Mouse (Mus musculus) liver, postnatal 0 days (tissue): ENCODE results near the gene Fgd6. TPM values are rescaled to one million over a fixed set of nuclear protein-coding genes. Genes with fewer than 3 reads are reported as not detected.

Experiments used
- ATAC-seq: fragments of 200-750 bp; cut with Nextera tagmentation; 2 replicates; pipeline ENCODE4 v1.8.0; 2017; ENCODE audit warnings: mild to moderate bottlenecking, moderate library complexity
- DNase-seq: peaks from one replicate; pipeline ENCODE4 v3.0.0-alpha.2; 2016
- H3K27ac ChIP-seq: fragments of 300-500 bp; sonication (generic); 2 replicates; pipeline ENCODE4 v1.5.1; 2014; ENCODE audit warnings: antibody characterized with exemption, moderate library complexity, mild to moderate bottlenecking, low read depth
- H3K27me3 ChIP-seq: fragments of 300-500 bp; sonication (generic); 2 replicates; pipeline ENCODE4 v1.6.1; 2014; ENCODE audit warnings: low read length, control low read depth, mixed read lengths; ENCODE audit not compliant: insufficient read depth
- H3K36me3 ChIP-seq: fragments of 300-500 bp; sonication (generic); replicated peaks from 2 replicates; pipeline ENCODE4 v1.6.1; 2014; ENCODE audit warnings: mild to moderate bottlenecking, control low read depth, low read length, moderate library complexity, mixed read lengths; ENCODE audit not compliant: insufficient read depth
- H3K4me1 ChIP-seq: fragments of 300-500 bp; sonication (generic); 2 replicates; pipeline ENCODE4 v1.6.1; 2014; ENCODE audit warnings: antibody characterized with exemption, mild to moderate bottlenecking, control low read depth; ENCODE audit not compliant: insufficient read depth
- H3K4me2 ChIP-seq: fragments of 300-500 bp; sonication (generic); 2 replicates; pipeline ENCODE4 v1.6.1; 2014; ENCODE audit warnings: low read depth, mild to moderate bottlenecking, low read length, moderate library complexity, mixed read lengths
- H3K4me3 ChIP-seq: fragments of 300-500 bp; sonication (generic); 2 replicates; pipeline ENCODE4 v1.5.1; 2014; ENCODE audit warnings: low read depth, low read length
- H3K9ac ChIP-seq: fragments of 300-500 bp; sonication (generic); replicated peaks from 2 replicates; pipeline ENCODE4 v1.6.1; 2014; ENCODE audit warnings: mild to moderate bottlenecking, moderate library complexity
- H3K9me3 ChIP-seq: fragments of 300-500 bp; sonication (generic); 2 replicates; pipeline ENCODE4 v1.6.1; 2016; ENCODE audit warnings: mild to moderate bottlenecking, control low read depth, low read length, mixed read lengths
- CTCF ChIP-seq: sonication (generic); IDR thresholded peaks from 2 replicates; pipeline ENCODE4 v1.5.1; 2016; ENCODE audit warnings: antibody characterized with exemption, low read depth
- EP300 ChIP-seq: IDR thresholded peaks from 2 replicates; pipeline ENCODE4 v1.6.1; 2016; ENCODE audit warnings: antibody characterized with exemption, low read depth, mild to moderate bottlenecking
- WGBS: fragments of 180-500 bp; shearing (Covaris S2); extraction: QIAGEN DNeasy Blood & Tissue Kit; methylation state at CpG from one replicate; pipeline ENCODE4 v1.1.7; 2014; ENCODE audit not compliant: insufficient replicate concordance; 5-methylcytosine and 5-hydroxymethylcytosine counted together
- polyA plus RNA-seq: library from polyadenylated mRNA; unstranded; fragments of >200 nt; fragmentation: Nextera tagmentation; extraction: Ambion mirVana; gene quantifications from 2 replicates; pipeline ENCODE4 v1.2.1, GENCODE M21; 2015

Gene Fgd6
- polyA plus RNA-seq, 1 experiment from 2014 or later: 2.4 TPM

DNA sequence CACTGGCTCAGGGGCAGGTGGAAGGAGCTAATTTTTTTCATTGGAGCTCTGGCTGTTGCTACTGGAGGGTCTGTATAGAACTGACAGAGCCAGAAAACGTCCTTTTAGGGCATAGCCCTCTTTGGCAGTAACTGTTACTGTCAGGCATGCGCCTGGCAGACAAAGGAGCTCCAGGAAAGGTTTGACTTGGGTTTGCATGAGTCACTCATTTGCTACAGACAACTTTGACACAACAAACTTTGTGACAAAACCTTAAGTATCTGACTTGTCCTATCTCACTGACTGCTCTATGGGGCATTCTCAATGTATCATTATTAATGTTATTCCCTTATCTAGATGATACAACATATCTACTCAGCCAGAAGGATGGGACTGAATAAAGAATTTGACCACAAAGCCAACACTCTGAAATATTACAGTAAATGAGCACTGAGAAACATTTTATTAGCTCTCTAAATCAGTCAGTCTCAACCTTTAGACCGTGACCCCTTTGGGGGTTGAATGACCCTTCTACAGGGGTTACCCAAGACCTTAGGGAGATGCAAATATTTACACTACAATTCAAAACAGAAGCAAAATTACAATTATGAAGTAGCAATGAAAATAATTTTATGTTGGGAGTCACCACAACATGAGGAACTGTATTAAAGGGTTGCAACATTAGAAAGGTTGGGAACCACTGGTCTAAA, 25.7 kb upstream of the Fgd6 start:
- no peak for TF ChIP-seq CTCF
- TF ChIP-seq EP300: no peak
- Histone ChIP-seq H3K27ac (peak overlapping the region; percentile 82), H3K9me3 (no peaks in the 10 kb centered on the region), H3K27me3 (no peaks in the 10 kb centered on the region), H3K36me3 (no peaks in the 10 kb centered on the region; the same call in 1 of the 2 replicates), H3K4me1 (peaks cover 19% of the 10 kb centered on the region), H3K4me2 (0 out of 2 replicates have a peak overlapping the region, but pooled peaks have one; percentile 26), H3K4me3 (no peak overlapping the region), H3K9ac (no peak overlapping the region)
- WGBS: 61% methylated on average over 3 of the region's 3 CpGs
- DNase-seq (no peak), ATAC-seq (peak; percentile 81)

GRCm38 (mm10) chr10:94011024-94011423, 24.8 kb upstream of the Fgd6 start:
- ATAC-seq: peak; percentile 18; the same call in 1 of the 2 replicates
- H3K27ac ChIP-seq: peak overlapping the region; percentile 82
- no peak for TF ChIP-seq EP300
- TF ChIP-seq CTCF: no peak

GRCm38 (mm10) chr10:94013196-94013595, 22.6 kb upstream of the Fgd6 start:
- peak; percentile 78 for DNase-seq
- Histone ChIP-seq H3K9ac (no peak overlapping the region), H3K27me3 (no peaks in the 10 kb centered on the region), H3K27ac (no peak overlapping the region), H3K4me3 (no peak overlapping the region), H3K4me2 (no peak overlapping the region), H3K4me1 (peaks cover 16% of the 10 kb centered on the region), H3K9me3 (no peaks in the 10 kb centered on the region), H3K36me3 (no peaks in the 10 kb centered on the region)
- 0 out of 2 replicates have a peak, but pooled peaks have one; percentile 40 for ATAC-seq
- WGBS: 45% methylated on average over 3 of the region's 3 CpGs
- TF ChIP-seq EP300: no peak
- TF ChIP-seq CTCF: peak; percentile 87

More at GRCm38 (mm10) chr10:94011024-94011423, 24.8 kb upstream of the Fgd6 start:
- H3K9ac ChIP-seq: no peak overlapping the region
- WGBS: 47% methylated on average over 2 of the region's 2 CpGs
- H3K4me1 ChIP-seq: peaks cover 19% of the 10 kb centered on the region
- H3K9me3 ChIP-seq: no peaks in the 10 kb centered on the region
- no peaks in the 10 kb centered on the region for H3K27me3 ChIP-seq
- no peak overlapping the region for H3K4me3 ChIP-seq
- no peak overlapping the region for H3K4me2 ChIP-seq
- no peaks in the 10 kb centered on the region; the same call in 1 of the 2 replicates for H3K36me3 ChIP-seq
- DNase-seq: no peak

- TF ChIP-seq CTCF (no peak), EP300 (no peak)
- no peak overlapping the region for H3K4me3 ChIP-seq
- no peaks in the 10 kb centered on the region for H3K9me3 ChIP-seq
- no peak for DNase-seq
- WGBS: 38% methylated on average over 4 of the region's 4 CpGs
- no peak overlapping the region for H3K4me2 ChIP-seq
- H3K27me3 ChIP-seq: no peaks in the 10 kb centered on the region
- no peaks in the 10 kb centered on the region for H3K36me3 ChIP-seq
- H3K27ac ChIP-seq: no peak overlapping the region
- H3K4me1 ChIP-seq: peaks cover 13% of the 10 kb centered on the region; the same call in 1 of the 2 replicates
- no peak overlapping the region for H3K9ac ChIP-seq
- ATAC-seq: no peak
Observed at GRCm38 (mm10) chr10:94014200-94014599, 21.6 kb upstream of the Fgd6 start.

DNA sequence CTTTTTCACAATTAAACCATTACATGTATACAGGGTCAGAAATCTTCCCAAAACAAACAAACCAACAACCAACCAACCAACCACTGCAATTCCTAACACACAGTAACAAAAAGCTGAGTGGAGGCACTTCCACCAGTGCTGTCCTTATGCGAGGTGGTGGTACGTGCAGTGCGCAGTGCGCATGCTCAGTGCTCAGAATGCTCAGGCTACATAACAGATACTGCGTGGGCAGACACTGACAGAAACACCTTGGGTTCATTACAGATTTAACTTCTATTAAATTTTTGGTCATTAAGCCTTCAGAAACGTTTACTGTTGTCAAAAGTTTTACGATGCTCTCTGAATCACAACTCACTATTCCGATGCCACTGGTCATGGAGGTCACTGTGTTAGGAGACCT, 18.3 kb upstream of the Fgd6 start:
- Histone ChIP-seq H3K36me3 (no peaks in the 10 kb centered on the region), H3K4me3 (no peak overlapping the region), H3K4me2 (no peak overlapping the region), H3K27me3 (no peaks in the 10 kb centered on the region), H3K9ac (no peak overlapping the region), H3K9me3 (no peaks in the 10 kb centered on the region), H3K27ac (no peak overlapping the region), H3K4me1 (peaks cover 9% of the 10 kb centered on the region)
- no peak for TF ChIP-seq CTCF
- no peak for TF ChIP-seq EP300
- DNase-seq (no peak), ATAC-seq (no peak)
- 92% methylated on average over 8 of the region's 8 CpGs for WGBS

DNA sequence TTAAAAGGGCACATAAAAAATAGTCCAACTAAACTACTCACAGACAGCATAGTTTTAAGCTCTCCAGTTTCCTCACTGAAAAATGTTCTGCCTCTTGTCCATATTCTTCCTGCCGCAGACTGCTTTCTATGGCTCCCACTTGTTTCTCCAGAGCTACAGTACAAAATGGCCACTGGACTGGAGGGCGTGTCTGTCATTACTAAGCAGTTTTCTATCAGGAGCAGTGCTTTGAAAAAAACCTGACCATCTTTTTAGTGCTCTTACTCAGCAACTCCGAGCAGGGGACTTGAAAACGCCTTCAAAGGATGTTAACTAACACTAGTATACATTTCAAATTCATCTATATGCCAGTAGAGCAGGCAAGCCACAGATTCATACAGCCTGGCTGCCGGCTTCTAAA, 15.2 kb upstream of the Fgd6 start:
- H3K9me3 ChIP-seq: no peaks in the 10 kb centered on the region
- DNase-seq (peak; percentile 49), ATAC-seq (peak; percentile 89)
- no peaks in the 10 kb centered on the region for H3K36me3 ChIP-seq
- H3K4me3 ChIP-seq: no peak overlapping the region
- peaks cover 15% of the 10 kb centered on the region for H3K4me1 ChIP-seq
- H3K27ac ChIP-seq: peak overlapping the region; percentile 58; the same call in 1 of the 2 replicates
- TF ChIP-seq EP300 (peak; percentile 54; the same call in 1 of the 2 replicates), CTCF (no peak)
- H3K27me3 ChIP-seq: no peaks in the 10 kb centered on the region
- WGBS: 46% methylated on average over 5 of the region's 5 CpGs
- H3K4me2 ChIP-seq: peak overlapping the region; percentile 52; the same call in 1 of the 2 replicates
- H3K9ac ChIP-seq: no peak overlapping the region
